Mouse (Mus musculus) neutrophil, adult 5-6 weeks (primary cell): ENCODE measurements around the gene Heca. TPM values are rescaled to one million over a fixed set of nuclear protein-coding genes. Genes with fewer than 3 reads are reported as not detected.
"Not testable (repeated sequence)": the region's sequence is repeated elsewhere in the genome, so short reads cannot be mapped to it uniquely, and the experiment has no call there.

Experiments
- ATAC-seq: fragments of 151-379, 151-347 bp; 2 replicates; pipeline ENCODE4 v1.8.0; 2017; ENCODE audit warnings: mild to moderate bottlenecking, moderate TSS enrichment; ENCODE audit not compliant: insufficient number of reproducible peaks, poor library complexity, low FRiP score, severe bottlenecking; ENCODE audit errors: extremely low read depth
- total RNA-seq: library from RNA; stranded (forward); fragments of 200-1000 nt; gene quantifications from 2 replicates; pipeline ENCODE4 v1.2.3, GENCODE M21; 2017

Gene Heca
- total RNA-seq, 1 experiment from 2014 or later = 139 TPM

DNA sequence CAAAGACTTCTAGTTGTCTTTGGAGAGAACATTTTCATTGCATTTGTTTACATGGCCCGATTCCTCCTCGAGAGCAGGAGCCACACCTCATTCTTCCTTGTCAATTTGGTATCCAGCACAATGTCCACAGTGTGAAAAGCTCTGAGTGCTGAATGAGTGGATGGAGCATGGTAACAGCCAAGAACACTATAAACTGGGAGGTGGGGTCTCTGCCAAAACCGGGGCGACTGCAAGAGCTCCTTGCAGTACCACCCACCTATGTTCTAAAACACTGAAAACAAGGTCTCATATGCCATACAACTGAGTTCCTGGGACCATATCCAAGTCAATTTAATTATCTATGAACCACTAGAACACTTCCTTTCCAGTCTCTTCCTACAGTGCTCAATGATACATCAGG lies 39.1 kb downstream of the Heca start:
- no peak for ATAC-seq

DNA sequence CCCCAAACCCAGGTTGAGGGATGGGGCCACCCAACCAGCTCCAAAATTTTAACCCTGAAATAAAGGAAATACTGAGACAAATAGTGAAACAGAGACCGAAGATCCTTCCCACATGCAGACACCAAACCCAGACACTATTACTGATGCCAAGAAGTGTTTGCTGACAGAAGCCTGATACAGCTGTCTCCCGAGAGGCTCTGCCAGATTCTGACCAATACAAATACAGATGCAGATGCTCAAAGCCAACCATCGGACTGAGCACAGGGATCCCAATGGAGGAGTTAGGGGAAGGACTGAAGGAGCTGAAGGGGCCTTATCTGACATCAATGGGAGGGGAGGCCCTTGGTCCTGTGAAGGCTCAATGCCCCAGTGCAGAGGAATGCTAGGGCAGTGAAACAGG lies 41.5 kb downstream of the Heca start:
- not testable (repeated sequence) for ATAC-seq

DNA sequence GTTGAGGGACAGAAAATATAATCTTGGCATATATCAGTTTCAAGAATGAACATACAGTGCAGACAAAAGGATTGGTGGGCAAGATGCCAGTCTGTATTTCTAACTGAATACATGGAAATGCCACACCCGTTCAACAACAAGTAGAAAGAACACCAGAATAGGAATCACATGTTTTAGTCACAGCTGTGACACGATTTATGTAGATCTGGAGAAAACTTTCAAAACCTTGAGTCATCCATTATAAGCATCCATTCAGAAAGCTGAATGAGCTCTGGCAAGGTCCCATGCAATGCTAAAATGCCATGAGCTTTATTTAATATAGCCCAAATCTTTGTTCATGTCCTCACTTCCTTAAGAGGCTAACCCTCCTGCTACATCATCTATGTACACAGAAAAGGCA lies 44.4 kb downstream of the Heca start:
- ATAC-seq = no peak

DNA sequence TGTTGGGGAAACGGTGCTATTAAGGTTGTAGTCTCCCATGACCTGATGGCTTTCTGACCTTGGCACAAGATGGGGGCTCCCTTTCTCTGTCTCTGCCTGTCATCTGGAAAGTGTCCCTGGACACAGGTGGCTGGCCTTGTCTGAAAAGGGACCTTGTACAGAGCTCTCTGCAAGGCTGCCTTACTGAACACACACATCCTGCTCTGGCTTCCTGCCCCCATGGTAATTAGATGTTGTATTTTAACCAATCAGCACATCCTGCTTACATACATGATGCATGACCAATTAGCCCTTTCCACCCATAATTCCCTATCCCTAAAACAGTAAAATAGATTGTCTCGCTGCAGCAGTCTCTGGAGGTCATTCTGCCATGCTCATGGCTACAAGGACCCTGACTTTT lies 67.1 kb downstream of the Heca start:
- ATAC-seq = no peak

DNA sequence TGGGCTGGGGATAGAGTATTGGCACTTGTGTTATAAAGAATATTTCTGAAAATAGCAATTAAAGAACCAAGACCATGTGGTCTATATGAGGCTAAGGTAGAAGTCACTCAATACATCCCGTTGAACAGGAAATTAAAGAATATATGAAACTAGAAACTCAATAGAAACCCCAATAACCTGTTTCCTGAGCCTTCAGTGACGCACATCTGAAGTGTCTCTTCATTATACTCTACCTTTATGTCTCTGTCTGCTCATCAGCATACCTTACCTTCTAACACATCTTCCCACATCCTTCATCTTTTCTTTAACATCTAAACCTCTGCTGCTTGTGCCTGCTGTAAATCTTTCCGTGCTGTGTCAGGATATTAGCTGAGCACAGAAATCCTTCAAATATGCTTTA lies 67.8 kb downstream of the Heca start:
- no peak for ATAC-seq

DNA sequence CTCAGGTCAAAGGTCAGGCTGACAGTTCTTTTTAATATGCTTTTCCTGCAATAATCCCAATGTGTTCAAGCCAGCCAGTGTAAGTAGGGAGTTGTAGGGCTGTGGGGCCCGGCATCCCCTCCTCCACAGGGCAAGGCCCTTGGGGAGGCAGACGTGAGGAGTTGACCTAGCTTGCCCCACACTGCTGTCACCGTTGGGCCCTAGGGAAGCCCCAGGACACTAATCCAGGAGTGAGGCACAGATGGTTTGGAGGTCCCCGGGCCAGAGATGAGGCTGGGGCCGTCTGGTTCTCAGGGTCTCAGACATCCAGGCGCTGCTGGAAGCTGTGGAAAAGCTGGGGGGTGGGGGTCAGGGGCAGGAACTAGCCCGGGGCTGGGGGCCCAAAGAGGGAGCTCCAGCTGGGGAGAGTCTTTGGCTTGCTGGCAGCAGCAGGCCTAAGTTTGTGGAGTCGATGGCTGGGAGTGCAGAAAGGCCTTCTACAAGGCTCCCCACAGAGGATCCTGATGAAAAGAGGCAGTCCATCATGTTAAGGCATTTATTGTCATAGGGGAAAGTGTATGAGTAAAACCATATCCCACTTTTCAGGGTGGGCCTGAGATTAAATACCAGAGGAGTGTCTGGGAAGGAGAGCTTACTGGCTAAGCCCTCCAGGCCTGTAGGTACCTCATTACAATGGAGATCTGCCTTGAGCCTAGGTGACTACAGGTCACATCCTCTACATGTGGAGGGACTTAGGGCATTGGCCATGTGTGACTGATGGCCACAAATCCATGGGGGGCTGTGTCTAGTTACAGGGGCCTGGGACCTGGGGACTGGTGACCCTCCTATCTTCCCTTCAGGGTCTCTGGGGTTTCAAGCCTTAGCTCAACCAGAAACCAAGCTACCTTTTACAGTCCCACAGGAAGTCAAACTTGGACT lies 69.6 kb downstream of the Heca start:
- no peak for ATAC-seq

DNA sequence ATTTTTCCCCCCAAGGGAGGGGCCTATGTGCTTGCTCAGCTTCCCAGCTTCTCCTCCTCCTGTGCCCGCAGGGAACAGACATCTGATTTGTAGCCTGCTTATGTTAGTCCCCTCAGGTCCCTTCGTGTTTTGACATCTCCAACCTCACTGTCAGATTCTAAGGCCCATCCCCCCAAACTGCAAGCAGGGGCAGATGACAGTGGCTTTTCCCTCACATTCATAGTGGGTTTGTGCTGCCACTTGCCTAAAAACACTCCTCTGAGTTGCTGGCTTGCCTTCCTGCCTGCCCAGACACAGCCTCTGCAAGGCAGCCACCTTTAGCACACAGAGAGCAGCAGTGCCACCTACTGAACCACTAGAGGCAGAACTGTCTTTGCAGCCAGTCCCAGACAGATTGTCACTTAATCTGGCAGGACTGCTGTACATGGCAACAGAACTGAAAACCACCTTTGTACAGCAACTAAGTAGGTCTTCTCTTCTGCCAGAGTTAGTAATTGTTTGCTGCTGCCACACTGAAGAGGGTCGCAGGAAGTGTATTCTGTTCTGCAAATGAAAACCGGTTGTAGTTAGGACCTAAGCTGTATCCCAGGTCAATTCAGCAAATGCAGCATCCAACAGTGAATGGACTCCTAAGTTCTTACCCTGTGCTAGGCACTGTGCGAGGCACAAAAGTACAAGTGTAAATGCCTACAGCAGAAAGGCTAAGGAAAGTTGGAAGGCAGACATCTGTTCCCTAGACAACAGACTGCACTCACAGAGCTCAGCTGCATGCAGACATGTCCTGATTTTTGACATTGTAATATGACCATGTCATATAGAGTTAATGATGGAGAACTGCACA lies 77.8 kb downstream of the Heca start:
- ATAC-seq = peak; percentile 79

DNA sequence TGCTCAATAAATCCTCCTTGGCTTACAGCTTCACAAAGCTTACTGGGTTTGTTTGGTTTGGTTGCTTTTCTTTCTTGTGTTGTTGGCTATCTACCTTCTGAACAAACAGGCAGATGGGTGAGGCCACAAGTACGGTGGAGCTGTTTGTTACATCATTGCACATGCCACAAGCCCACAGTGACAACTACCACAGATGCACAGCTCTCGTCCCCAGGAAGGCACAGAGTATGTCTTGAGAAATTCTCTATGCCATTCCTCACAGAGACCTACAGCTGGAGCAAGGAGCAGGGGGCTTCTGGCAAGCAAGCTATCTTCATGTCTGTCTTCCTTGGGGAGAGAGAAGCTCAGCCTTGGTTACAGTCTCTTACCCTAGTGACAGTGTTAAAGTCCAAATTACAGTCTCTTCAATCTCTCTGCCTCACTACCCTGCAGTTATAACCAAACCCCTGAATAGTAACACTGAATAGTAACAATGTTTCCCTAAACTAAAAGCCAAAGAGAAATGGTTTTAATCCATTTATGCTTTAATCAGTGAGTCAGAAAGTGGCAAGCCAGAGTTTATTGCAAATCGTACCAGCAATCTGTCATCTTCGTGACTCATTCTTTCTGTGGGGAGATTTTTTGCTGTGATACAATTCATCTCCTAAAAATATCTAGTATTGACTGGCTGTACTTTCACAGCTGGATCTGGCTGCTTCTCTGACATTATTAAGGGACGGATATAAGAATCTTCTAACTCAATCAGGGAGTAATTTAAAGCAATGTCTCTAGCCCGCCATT lies 87.0 kb downstream of the Heca start:
- ATAC-seq = no peak

DNA sequence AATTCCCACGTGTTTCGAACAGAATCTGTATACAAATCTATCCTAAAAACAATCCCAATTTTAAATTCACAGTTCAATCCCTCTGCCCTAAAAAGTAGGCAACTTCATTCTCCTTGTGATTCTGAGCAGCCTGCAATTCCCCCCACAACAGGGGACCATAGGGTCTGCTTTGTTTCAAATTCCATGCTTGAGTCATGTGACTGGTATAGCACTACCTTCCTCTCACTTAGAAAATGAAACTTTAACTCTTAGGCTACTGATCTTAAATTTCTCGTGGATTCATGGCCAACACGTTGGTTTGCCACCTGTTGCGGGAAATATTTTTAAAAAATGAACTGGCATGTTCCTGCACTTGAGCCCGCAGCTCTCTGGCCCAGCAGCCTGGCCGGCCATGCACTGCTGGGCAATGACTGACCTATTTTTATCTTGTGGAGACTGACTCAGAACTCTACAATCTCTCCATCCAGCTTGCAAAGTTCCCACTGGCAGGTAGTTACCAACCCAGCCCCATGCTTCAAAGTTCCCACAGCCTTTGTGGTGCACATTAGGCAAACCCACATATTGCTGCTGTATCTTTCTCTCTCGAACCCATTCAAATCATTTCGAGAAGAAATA lies 90.1 kb downstream of the Heca start:
- no peak for ATAC-seq

DNA sequence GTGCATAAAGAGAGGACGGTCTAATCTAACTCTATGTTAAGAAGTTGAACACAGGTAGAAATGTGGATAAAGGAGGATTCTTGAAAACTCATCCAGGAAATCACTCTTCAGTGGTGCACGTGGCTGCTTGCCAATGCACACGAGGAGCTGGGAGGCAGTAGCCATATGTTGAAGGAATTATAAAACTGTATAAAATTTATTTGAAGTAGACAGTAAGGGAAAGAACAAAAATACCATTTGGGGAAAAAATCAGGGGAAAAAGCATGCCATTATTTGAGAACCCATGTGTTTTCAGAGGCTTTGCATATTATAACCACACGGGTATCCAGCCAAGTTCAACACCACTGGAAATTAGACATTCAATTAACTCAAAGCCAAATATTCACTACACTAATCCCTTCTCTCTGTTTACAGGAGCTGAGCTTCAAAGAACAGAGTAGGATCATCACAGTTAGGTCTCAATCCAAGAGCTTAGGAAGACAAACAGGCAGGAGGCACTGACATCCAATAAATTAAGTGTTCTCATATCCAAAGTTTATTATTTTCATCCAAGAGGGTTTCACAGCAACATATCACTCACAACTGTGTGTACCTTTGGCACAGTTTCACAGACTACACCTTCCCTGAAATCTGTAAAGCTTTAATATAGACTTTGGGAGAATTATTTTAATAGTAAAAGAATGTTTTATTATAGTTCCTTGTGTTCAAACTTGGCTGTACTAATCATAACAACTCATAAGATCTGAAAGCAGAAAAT lies 102.9 kb downstream of the Heca start:
- ATAC-seq = no peak

DNA sequence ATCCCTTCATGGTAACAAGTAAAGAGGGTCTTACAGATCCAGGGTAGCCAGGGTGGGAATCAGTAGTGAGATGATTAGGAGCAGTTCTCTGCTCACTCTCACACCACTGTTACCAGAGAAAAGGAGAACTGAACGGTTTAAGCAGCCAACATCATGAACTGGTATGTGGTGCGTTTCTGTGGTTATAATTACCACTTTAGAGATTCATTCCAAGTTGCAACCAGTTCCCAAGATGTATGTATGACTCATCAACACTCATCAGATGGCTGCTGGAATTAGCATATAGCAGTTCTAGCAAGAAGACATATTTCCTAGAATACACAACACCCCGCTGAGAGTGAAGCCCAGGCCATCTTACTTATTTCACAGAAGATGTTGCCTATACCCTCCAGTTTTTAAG lies 105.8 kb downstream of the Heca start:
- ATAC-seq = no peak

DNA sequence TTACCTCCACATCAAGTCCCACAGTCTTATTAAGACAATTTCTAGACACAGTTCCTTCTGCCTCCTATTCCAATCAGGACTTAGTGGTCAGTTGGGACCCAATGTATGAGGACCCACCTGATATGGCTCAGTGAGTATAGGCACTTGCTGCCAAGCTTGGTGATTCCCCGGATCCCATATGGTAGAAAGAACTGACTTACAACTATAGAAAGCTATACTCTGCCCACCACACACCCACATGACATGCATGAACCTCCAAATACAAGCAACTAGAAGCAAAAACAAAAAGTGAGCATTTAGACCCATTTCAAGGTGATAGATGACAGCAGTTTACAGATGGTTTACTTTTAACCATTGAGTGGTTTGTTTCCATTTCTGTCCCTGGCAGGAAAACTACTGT lies 111.6 kb downstream of the Heca start:
- ATAC-seq = no peak

DNA sequence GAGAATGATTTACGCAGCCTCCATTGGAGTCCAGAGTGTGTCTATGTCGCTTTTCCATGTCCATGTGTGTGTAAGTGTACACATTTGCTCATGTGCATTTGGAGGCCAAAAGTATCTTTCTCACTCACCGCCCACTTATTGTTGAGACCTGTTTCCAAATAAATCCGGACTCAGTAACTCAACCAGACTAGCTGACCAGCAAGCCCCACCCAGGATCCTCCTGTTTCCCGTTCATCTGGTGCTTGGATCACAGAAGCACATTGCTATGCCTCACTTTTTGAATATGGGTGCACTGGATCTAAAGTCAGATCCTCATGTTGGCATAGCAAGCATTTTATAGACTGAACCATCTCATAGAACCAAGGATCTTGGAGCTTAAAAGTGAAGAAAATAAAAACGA lies 112.8 kb downstream of the Heca start:
- no peak for ATAC-seq

DNA sequence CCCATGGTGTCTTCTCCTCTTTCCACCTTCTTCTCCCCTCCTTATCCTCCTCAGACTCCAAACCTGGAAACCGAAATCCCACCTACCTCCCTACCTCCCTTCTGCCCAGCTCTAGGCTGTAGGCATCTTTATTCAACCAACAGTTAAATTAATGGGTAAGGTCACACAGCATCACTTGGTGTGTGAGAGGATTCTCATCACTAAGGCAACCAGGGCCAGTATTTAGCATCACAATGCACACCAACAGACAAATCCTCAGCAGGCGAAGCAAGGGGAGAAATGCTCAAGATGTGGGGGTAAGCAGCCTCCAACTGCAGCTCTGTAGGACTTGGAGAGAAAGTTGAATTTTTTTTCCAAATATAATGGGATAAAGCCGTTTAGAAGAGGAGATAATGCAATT lies 116.8 kb downstream of the Heca start:
- ATAC-seq = no peak

DNA sequence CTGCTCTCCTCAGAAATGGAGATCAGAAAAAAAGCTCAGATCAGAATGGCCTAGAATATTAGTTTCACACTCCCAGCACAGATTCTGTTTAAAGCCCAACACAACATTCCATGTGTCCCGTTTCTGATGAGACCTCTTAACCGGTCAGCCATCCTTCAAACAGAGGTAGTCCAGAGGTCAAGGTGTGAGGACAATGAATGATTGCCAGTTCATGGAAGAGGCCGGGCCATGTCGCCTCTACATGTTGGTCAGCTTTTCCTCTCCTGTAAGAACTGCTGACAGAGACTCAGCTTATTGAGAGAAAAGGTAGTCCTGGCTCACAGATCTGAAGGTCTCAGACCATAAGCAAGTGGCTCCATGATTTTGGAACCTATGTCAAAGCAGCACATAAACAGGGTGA lies 118.7 kb downstream of the Heca start:
- ATAC-seq = no peak

DNA sequence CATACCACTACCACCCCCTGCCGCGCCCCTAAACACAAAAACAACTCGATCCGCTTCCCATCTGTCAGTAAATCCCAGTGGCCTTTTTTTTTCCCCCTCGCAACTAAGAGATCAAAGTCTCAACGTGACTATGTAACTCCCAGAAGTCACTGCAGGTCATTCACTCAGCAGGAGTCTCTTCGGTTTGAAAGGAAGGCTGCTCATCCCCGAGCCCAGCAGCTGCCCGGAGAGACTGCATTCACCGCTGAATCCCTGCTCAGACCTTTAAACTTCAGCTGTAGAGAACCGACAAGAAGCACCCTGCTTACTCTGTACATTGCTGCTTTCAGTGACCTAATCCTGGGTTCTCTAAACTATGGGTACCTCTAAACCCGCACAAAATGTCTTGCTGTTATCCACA lies 120.5 kb downstream of the Heca start:
- ATAC-seq = no peak

DNA sequence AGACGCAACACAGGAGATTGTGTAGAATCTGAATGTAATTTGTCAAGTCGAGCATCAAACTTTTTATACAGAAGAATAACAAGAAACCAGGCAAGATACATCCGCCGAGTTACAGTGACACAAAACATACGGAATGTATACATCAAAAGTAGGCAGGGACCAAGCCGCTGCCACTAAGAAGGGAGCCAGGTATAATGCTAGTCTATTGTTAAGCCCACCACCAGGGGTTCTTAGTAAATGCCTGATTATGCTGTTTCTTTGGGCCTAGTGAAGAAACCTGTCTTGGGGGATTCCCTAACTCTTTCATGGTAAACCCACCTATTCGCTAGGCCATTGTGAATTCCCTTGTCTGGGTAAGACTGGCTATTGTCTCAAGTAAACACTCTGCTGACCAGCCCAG lies 127.4 kb downstream of the Heca start:
- ATAC-seq = not testable (repeated sequence)
